Mouse (Mus musculus) left cerebral cortex, adult 9 months (tissue): ENCODE results near the gene Cpt1c.

Experiments used
- DNase-seq, 2 experiments: peaks; one replicate each; pipeline ENCODE4 v3.0.0; 2022; ENCODE audit warnings: low spot score in 2 of 2

Gene Cpt1c

GRCm38 (mm10) chr7:44918219-44918618 is 56.4 kb downstream of the Cpt1c start:
- no peak for DNase-seq

- no peak for DNase-seq
Measured at GRCm38 (mm10) chr7:44916881-44917280, 57.8 kb downstream of the Cpt1c start.

- no peak for DNase-seq
Measured at GRCm38 (mm10) chr7:44916191-44916590, 58.5 kb downstream of the Cpt1c start.

GRCm38 (mm10) chr7:44915314-44915713 is 59.3 kb downstream of the Cpt1c start:
- DNase-seq = peak in 1 of 2 experiments; percentile 1

GRCm38 (mm10) chr7:44914396-44914795 is 60.3 kb downstream of the Cpt1c start:
- no peak for DNase-seq
